Mouse (Mus musculus): ENCODE results near the gene Ckb. TPM values are rescaled to one million over a fixed set of nuclear protein-coding genes. Genes with fewer than 3 reads are reported as not detected.
A peak's percentile ranks its signal among the peaks of the same experiment; 100 is the strongest.

The Ckb gene
- polyA plus RNA-seq, 1 experiment from 2014 or later, result 32.7 TPM

DNA sequence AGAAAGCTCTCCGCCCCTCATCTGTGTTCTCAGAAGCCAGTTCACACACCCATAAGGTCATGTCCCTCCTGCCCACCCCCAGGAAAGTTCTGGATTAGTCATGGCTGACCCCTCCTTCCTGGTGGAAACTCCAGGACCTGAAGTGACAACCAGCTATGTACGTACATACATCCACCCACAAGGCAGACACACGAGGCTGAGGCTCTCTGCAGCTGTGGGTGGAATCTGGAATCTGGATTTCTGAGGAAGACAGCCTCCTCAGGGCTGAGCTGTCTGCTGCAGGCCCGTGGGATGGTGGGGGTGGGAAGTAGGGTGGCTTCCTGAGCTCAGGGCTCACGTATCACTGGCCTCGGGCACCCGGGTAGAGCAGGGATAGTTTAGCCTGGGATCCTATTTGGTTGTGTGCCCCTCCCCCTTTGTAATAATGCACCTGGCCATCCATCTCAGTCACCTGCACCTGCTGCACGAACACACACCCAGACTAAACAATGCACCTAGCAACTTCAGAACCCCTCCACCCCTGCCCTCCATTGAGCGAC is 28.9 kb upstream of the Ckb start:
- H3K4me1 ChIP-seq (ENCODE audit: insufficient read depth), result no peaks in the 10 kb centered on the region
- no peak overlapping the region for H3K27ac ChIP-seq (ENCODE audit: low read depth)
- no peak overlapping the region for H3K4me2 ChIP-seq (ENCODE audit: low read depth, low read length)
- no peak overlapping the region for H3K4me3 ChIP-seq (ENCODE audit: low read depth, low read length)
- WGBS (ENCODE audit: insufficient replicate concordance), result 68% methylated on average over 9 of the region's 9 CpGs
- H3K9ac ChIP-seq (replicated peaks), result no peak overlapping the region
- H3K36me3 ChIP-seq (replicated peaks; ENCODE audit: insufficient read depth, low read length), result no peaks in the 10 kb centered on the region
- H3K9me3 ChIP-seq (ENCODE audit: low read length), result no peaks in the 10 kb centered on the region
- H3K27me3 ChIP-seq (ENCODE audit: insufficient read depth, low read length), result no peaks in the 10 kb centered on the region
- TF ChIP-seq EP300 (IDR thresholded peaks at IDR 0.05; ENCODE audit: low read depth) (no peak), CTCF (IDR thresholded peaks at IDR 0.05; ENCODE audit: low read depth) (no peak)
- ATAC-seq (no peak), DNase-seq (no peak)

DNA sequence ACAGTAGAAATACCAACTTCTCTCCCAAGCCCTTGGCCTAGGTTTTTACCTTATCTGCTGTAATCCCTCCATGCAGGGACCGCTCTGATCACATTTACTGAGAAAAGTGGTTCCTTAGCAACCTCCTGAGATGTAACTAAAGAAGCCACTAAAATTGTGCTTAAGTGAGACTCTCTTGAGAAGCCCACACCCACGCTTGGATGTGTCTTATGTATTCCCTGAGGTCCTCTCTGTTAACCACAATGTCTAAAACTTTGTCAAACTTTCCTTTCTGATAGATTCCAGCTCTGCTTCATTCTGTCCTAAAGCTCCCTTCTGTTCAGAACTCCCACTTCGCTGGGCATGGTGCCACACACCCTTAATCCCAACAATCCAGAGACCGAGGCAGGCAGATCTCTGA is 27.4 kb upstream of the Ckb start:
- H3K36me3 ChIP-seq (replicated peaks; ENCODE audit: insufficient read depth, low read length), result no peaks in the 10 kb centered on the region
- 76% methylated on average over 4 of the region's 4 CpGs for WGBS (ENCODE audit: insufficient replicate concordance)
- H3K4me2 ChIP-seq (ENCODE audit: low read depth, low read length), result no peak overlapping the region
- TF ChIP-seq EP300 (IDR thresholded peaks at IDR 0.05; ENCODE audit: low read depth), result no peak
- no peak for TF ChIP-seq CTCF (IDR thresholded peaks at IDR 0.05; ENCODE audit: low read depth)
- ATAC-seq, result no peak
- no peak overlapping the region for H3K27ac ChIP-seq (ENCODE audit: low read depth)
- H3K27me3 ChIP-seq (ENCODE audit: insufficient read depth, low read length), result no peaks in the 10 kb centered on the region
- H3K4me3 ChIP-seq (ENCODE audit: low read depth, low read length), result no peak overlapping the region
- H3K9me3 ChIP-seq (ENCODE audit: low read length), result no peaks in the 10 kb centered on the region
- no peak for DNase-seq
- no peak overlapping the region for H3K9ac ChIP-seq (replicated peaks)
- peaks cover under 1% of the 10 kb centered on the region for H3K4me1 ChIP-seq (ENCODE audit: insufficient read depth)

DNA sequence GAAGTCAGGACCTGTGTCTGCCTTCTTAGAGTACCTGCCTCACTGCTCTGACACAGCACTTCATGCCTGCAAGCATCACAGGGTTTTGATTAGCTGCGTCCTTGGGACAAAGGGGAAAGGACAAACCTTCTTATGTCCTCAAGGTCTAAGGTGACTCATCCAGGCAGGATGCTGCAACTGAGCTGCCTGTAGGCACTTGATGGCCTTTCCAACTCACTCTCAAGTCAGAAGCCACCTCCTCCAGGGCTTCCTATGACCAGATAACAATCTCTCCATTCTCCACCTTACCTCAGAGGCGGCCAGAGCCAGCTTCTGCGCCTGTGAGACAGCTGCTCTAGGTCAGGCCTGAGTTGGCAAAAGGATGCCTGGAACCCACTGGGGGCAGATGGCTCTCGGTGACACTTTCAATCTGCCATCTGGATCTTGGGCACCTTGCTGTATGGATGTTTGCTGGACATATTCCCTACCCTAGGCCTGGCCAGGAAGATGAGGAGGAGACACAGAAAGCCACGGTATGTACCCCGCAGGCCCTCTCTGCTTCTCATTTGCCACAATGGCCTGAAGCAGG is 26.3 kb upstream of the Ckb start:
- H3K27ac ChIP-seq (ENCODE audit: low read depth), result no peak overlapping the region
- H3K4me2 ChIP-seq (ENCODE audit: low read depth, low read length), result no peak overlapping the region
- DNase-seq (no peak), ATAC-seq (no peak)
- no peak overlapping the region for H3K9ac ChIP-seq (replicated peaks)
- H3K4me1 ChIP-seq (ENCODE audit: insufficient read depth), result peaks cover 11% of the 10 kb centered on the region
- no peaks in the 10 kb centered on the region for H3K27me3 ChIP-seq (ENCODE audit: insufficient read depth, low read length)
- H3K36me3 ChIP-seq (replicated peaks; ENCODE audit: insufficient read depth, low read length), result no peaks in the 10 kb centered on the region
- H3K4me3 ChIP-seq (ENCODE audit: low read depth, low read length), result no peak overlapping the region
- H3K9me3 ChIP-seq (ENCODE audit: low read length), result no peaks in the 10 kb centered on the region
- TF ChIP-seq EP300 (IDR thresholded peaks at IDR 0.05; ENCODE audit: low read depth), result no peak
- TF ChIP-seq CTCF (IDR thresholded peaks at IDR 0.05; ENCODE audit: low read depth), result no peak
- 78% methylated on average over 6 of the region's 6 CpGs for WGBS (ENCODE audit: insufficient replicate concordance)

DNA sequence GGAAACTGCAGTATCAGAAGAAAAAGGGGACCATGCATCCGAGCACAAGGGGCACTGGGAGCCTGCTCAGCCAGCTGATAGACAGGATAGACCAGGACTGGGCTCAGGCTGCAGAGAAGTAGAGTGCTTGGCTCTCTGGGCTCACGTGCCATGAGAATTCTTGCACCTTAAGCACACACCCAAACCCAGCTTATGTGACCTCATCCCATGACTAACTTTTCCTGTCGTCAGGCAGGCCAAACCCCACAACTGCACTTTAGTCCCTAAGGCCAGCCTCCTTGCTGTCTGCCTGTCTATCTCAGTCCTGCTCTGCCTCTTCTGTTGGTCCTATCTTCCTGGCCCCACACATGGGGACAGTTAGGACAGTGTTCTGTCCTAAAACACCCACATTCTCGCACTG is 25.6 kb upstream of the Ckb start:
- Histone ChIP-seq H3K27ac (ENCODE audit: low read depth) (no peak overlapping the region), H3K9me3 (ENCODE audit: low read length) (no peaks in the 10 kb centered on the region), H3K4me1 (ENCODE audit: insufficient read depth) (peaks cover 18% of the 10 kb centered on the region), H3K4me2 (ENCODE audit: low read depth, low read length) (no peak overlapping the region), H3K9ac (replicated peaks) (no peak overlapping the region), H3K4me3 (ENCODE audit: low read depth, low read length) (no peak overlapping the region), H3K36me3 (replicated peaks; ENCODE audit: insufficient read depth, low read length) (no peaks in the 10 kb centered on the region), H3K27me3 (ENCODE audit: insufficient read depth, low read length) (no peaks in the 10 kb centered on the region)
- DNase-seq (no peak), ATAC-seq (no peak)
- WGBS (ENCODE audit: insufficient replicate concordance), result 64% methylated on average over 4 of the region's 4 CpGs
- TF ChIP-seq CTCF (IDR thresholded peaks at IDR 0.05; ENCODE audit: low read depth), result no peak
- no peak for TF ChIP-seq EP300 (IDR thresholded peaks at IDR 0.05; ENCODE audit: low read depth)

DNA sequence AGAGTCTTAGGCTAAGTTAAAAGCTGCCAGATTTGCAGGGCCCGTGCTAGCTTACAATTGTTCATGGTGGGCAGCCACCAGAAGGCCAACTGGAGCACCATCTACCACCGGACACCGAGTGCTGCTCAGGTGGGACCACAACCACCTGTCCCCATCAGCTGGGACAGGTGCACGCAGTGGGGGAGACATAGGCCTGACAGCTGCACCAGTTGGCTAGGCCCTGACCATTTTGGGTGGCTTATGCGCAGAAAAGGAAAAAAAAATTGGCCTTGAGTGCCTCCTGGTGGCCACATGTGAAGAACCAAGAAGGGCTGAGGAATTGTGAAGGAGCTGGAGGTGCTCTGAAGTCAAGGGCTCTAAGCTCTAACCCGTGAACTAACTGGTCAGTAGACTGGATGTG is 24.1 kb upstream of the Ckb start:
- H3K9ac ChIP-seq (replicated peaks), result no peak overlapping the region
- TF ChIP-seq CTCF (IDR thresholded peaks at IDR 0.05; ENCODE audit: low read depth) (peak; percentile 85), EP300 (IDR thresholded peaks at IDR 0.05; ENCODE audit: low read depth) (no peak)
- H3K4me3 ChIP-seq (ENCODE audit: low read depth, low read length), result no peak overlapping the region
- H3K27ac ChIP-seq (ENCODE audit: low read depth), result no peak overlapping the region
- 29% methylated on average over 6 of the region's 6 CpGs for WGBS (ENCODE audit: insufficient replicate concordance)
- no peaks in the 10 kb centered on the region for H3K27me3 ChIP-seq (ENCODE audit: insufficient read depth, low read length)
- no peaks in the 10 kb centered on the region for H3K36me3 ChIP-seq (replicated peaks; ENCODE audit: insufficient read depth, low read length)
- H3K4me1 ChIP-seq (ENCODE audit: insufficient read depth), result peaks cover 18% of the 10 kb centered on the region
- no peak overlapping the region for H3K4me2 ChIP-seq (ENCODE audit: low read depth, low read length)
- DNase-seq, result peak; percentile 79
- ATAC-seq, result peak; percentile 37
- no peaks in the 10 kb centered on the region for H3K9me3 ChIP-seq (ENCODE audit: low read length)

DNA sequence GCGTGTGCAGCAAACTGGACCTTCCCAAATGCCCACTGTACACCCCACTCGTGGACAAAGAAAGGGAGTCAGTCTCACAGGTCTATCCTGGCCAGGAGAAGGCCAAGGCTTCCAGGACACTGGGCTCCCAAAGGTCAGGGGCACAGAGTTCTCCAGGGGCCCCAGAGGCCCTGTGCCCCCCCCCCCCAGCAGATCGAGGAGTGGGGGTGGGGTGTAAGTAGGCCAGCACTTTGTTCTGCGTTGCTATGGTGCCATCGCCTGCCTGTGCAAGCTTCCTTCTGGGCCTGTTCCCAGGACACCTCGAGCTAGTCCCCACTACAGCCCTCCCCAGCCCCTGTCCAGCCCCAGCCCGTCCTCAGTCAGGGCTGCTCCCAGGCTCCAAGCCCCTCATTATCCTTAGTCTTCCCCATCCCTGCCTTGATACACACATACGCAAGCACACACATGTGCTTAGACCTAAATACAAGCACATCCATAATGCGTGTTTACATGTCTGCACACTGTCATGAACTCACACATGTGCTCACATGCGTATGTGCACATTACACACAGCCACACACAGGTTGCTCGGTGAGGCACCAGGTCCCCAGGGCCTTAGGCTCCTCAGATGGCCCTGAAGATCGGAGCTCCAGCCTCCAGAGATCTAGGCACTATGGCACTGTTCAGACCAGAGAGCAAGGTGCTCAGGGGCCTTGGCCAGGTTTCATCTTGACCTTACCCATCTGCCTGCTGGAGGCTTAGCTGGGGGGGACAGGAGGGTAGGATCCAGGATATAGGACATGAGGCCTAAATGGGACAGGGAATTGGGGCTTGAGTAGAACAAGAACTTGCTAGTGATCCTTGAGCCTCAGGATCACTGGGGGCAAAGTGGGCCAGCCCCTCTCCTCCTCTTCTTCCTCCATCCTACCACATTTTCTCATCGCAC is 23.0 kb upstream of the Ckb start:
- no peak overlapping the region for H3K9ac ChIP-seq (replicated peaks)

More for the DNA sequence above, 23.0 kb upstream of the Ckb start:
- Histone ChIP-seq H3K4me1 (ENCODE audit: insufficient read depth) (peaks cover 18% of the 10 kb centered on the region), H3K27ac (ENCODE audit: low read depth) (0 out of 2 replicates have a peak overlapping the region, but pooled peaks have one; percentile 75), H3K36me3 (replicated peaks; ENCODE audit: insufficient read depth, low read length) (no peaks in the 10 kb centered on the region), H3K4me3 (ENCODE audit: low read depth, low read length) (no peak overlapping the region), H3K9me3 (ENCODE audit: low read length) (no peaks in the 10 kb centered on the region), H3K27me3 (ENCODE audit: insufficient read depth, low read length) (no peaks in the 10 kb centered on the region), H3K4me2 (ENCODE audit: low read depth, low read length) (no peak overlapping the region)
- no peak for ATAC-seq
- DNase-seq, result no peak
- WGBS (ENCODE audit: insufficient replicate concordance), result 62% methylated on average over 13 of the region's 13 CpGs
- TF ChIP-seq EP300 (IDR thresholded peaks at IDR 0.05; ENCODE audit: low read depth) (no peak), CTCF (IDR thresholded peaks at IDR 0.05; ENCODE audit: low read depth) (no peak)
